Mouse (Mus musculus) macrophage (primary cell): ENCODE data around the gene Hist1h1c. TPM values are rescaled to one million over a fixed set of nuclear protein-coding genes. Genes with fewer than 3 reads are reported as not detected.
"Not testable (repeated sequence)": the region's sequence is repeated elsewhere in the genome, so short reads cannot be mapped to it uniquely, and the experiment has no call there.

Experiments
- H3K27ac ChIP-seq: fragments of 350-480 bp; formaldehyde crosslinking; 2 replicates; pipeline ENCODE4 v1.9.0; 2021
- H3K36me3 ChIP-seq: fragments of 350-480 bp; formaldehyde crosslinking; 2 replicates; pipeline ENCODE4 v1.9.0; 2021; ENCODE audit errors: inconsistent target
- H3K4me3 ChIP-seq: fragments of 350-480 bp; formaldehyde crosslinking; 2 replicates; pipeline ENCODE4 v1.9.0; 2021; ENCODE audit errors: inconsistent target
- H3K79me2 ChIP-seq: fragments of 350-480 bp; formaldehyde crosslinking; 2 replicates; pipeline ENCODE4 v1.9.0; 2021; ENCODE audit errors: inconsistent target
- WGBS: methylation state at CpG from one replicate; pipeline ENCODE4 v1.1.7; 2026; ENCODE audit warnings: inconsistent platforms; ENCODE audit not compliant: missing documents; 5-methylcytosine and 5-hydroxymethylcytosine counted together
- polyA plus RNA-seq: library from polyadenylated mRNA; stranded (reverse); fragments of 250-400 nt; gene quantifications from 3 replicates; pipeline ENCODE4 v1.2.4, GENCODE M21; 2018; ENCODE audit warnings: inconsistent platforms

Gene Hist1h1c
- polyA plus RNA-seq, 1 experiment from 2014 or later = 87.8 TPM

GRCm38 (mm10) chr13:23757211-23757773 is 18.7 kb downstream of the Hist1h1c start:
- peak overlapping the region; percentile 57 for H3K27ac ChIP-seq
- peak overlapping the region; percentile 16 for H3K4me3 ChIP-seq
- no peaks in the 10 kb centered on the region for H3K36me3 ChIP-seq
- no peaks in the 10 kb centered on the region for H3K79me2 ChIP-seq
- 5% methylated on average over 12 of the region's 23 CpGs for WGBS

- 40% methylated on average over 3 of the region's 3 CpGs for WGBS
- Histone ChIP-seq H3K4me3 (no peak overlapping the region; the same call in 1 of the 2 replicates), H3K36me3 (no peaks in the 10 kb centered on the region), H3K27ac (no peak overlapping the region), H3K79me2 (no peaks in the 10 kb centered on the region)
Observed at GRCm38 (mm10) chr13:23757921-23758320, 19.3 kb downstream of the Hist1h1c start.

- Histone ChIP-seq H3K4me3 (no peak overlapping the region), H3K27ac (no peak overlapping the region), H3K79me2 (no peaks in the 10 kb centered on the region), H3K36me3 (no peaks in the 10 kb centered on the region)
- WGBS = 89% methylated on average over 3 of the region's 3 CpGs
Observed at GRCm38 (mm10) chr13:23759251-23759771, 20.7 kb downstream of the Hist1h1c start.

GRCm38 (mm10) chr13:23759916-23760239 is 21.3 kb downstream of the Hist1h1c start:
- 20% methylated on average over 1 of the region's 1 CpGs for WGBS
- H3K27ac ChIP-seq = peak overlapping the region; percentile 62
- H3K36me3 ChIP-seq = no peaks in the 10 kb centered on the region
- H3K4me3 ChIP-seq = peak overlapping the region; percentile 26; the same call in 1 of the 2 replicates
- H3K79me2 ChIP-seq = no peaks in the 10 kb centered on the region

GRCm38 (mm10) chr13:23760240-23760971 is 21.8 kb downstream of the Hist1h1c start:
- Histone ChIP-seq H3K36me3 (no peaks in the 10 kb centered on the region), H3K27ac (peak overlapping the region; percentile 62), H3K79me2 (no peaks in the 10 kb centered on the region), H3K4me3 (peak overlapping the region; percentile 26)
- WGBS = 3% methylated on average over 13 of the region's 27 CpGs

- under 1% methylated on average over 54 of the region's 72 CpGs for WGBS
- H3K4me3 ChIP-seq = peak within 1 kb of the TSS; percentile 31
- H3K27ac ChIP-seq = peak within 1 kb of the TSS; percentile 62
- H3K36me3 ChIP-seq = no peaks in the 10 kb centered on the region
- no peaks in the 10 kb centered on the region for H3K79me2 ChIP-seq
Observed at GRCm38 (mm10) chr13:23760972-23761864, 22.6 kb downstream of the Hist1h1c start, which contains the start of gene Hist1h4a. Hist1h4a (minus strand) TSS chr13:23761230.

- not testable (repeated sequence) for H3K36me3 ChIP-seq, H3K79me2 ChIP-seq
- Histone ChIP-seq H3K4me3 (peak within 1 kb of the TSS; percentile 32), H3K27ac (peak within 1 kb of the TSS; percentile 70)
- under 1% methylated on average over 19 of the region's 52 CpGs for WGBS
Observed at GRCm38 (mm10) chr13:23761871-23762821, 23.5 kb downstream of the Hist1h1c start, which contains the start of gene Hist1h3a. Hist1h3a (minus strand) TSS chr13:23762386.

GRCm38 (mm10) chr13:23763242-23763585 is 24.6 kb downstream of the Hist1h1c start:
- Histone ChIP-seq H3K4me3 (peak overlapping the region; percentile 32; the same call in 1 of the 2 replicates), H3K27ac (peak overlapping the region; percentile 70), H3K79me2 (no peaks in the 10 kb centered on the region), H3K36me3 (no peaks in the 10 kb centered on the region)
- WGBS = under 1% methylated on average over 10 of the region's 10 CpGs

GRCm38 (mm10) chr13:23763586-23764323 is 25.1 kb downstream of the Hist1h1c start, which contains the start of gene Hist1h1a:
Hist1h1a (plus strand) TSS chr13:23763666.
- WGBS = 6% methylated on average over 33 of the region's 34 CpGs
- Histone ChIP-seq H3K27ac (peak within 1 kb of the TSS; percentile 70), H3K79me2 (no peaks in the 10 kb centered on the region), H3K36me3 (no peaks in the 10 kb centered on the region), H3K4me3 (peak within 1 kb of the TSS; percentile 32)

GRCm38 (mm10) chr13:23764324-23765171 is 25.9 kb downstream of the Hist1h1c start:
- Histone ChIP-seq H3K4me3 (peak overlapping the region; percentile 32), H3K79me2 (no peaks in the 10 kb centered on the region), H3K36me3 (no peaks in the 10 kb centered on the region), H3K27ac (peak overlapping the region; percentile 70)
- WGBS = 64% methylated on average over 12 of the region's 12 CpGs

GRCm38 (mm10) chr13:23765172-23765513 is 26.5 kb downstream of the Hist1h1c start:
- Histone ChIP-seq H3K27ac (no peak overlapping the region), H3K79me2 (no peaks in the 10 kb centered on the region), H3K4me3 (no peak overlapping the region), H3K36me3 (no peaks in the 10 kb centered on the region)
- WGBS = 55% methylated on average over 1 of the region's 1 CpGs

GRCm38 (mm10) chr13:23766772-23767171 is 28.2 kb downstream of the Hist1h1c start:
- no peak overlapping the region for H3K27ac ChIP-seq
- H3K4me3 ChIP-seq = no peak overlapping the region
- no peaks in the 10 kb centered on the region for H3K79me2 ChIP-seq
- H3K36me3 ChIP-seq = no peaks in the 10 kb centered on the region
